Mouse (Mus musculus): ENCODE results near the gene Zdhhc12. TPM values are rescaled to one million over a fixed set of nuclear protein-coding genes. Genes with fewer than 3 reads are reported as not detected.
A peak's percentile ranks its signal among the peaks of the same experiment; 100 is the strongest.

Zdhhc12 gene
- total and polyA plus RNA-seq, 3 experiments, result 2.8 to 15.8 (median 3.6) TPM

- intact Hi-C loops (cut with DNase I), result no loop called here
Measured at GRCm38 (mm10) chr2:30062249-30063093, 31.0 kb downstream of the Zdhhc12 start.

GRCm38 (mm10) chr2:30061215-30062166, 32.0 kb downstream of the Zdhhc12 start:
- TF ChIP-seq POLR2A (IDR thresholded peaks at IDR 0.05; ENCODE audit: insufficient read depth, low read depth, low read length) (no peak), EP300 (IDR thresholded peaks at IDR 0.05; ENCODE audit: insufficient read depth, low read depth, low read length) (no peak), CTCF (IDR thresholded peaks at IDR 0.05) (no peak)
- no peaks in the 10 kb centered on the region for H3K27me3 ChIP-seq (ENCODE audit: control insufficient read depth, insufficient read depth, low read length)
- no peaks in the 10 kb centered on the region for H3K79me2 ChIP-seq (replicated peaks; ENCODE audit: control insufficient read depth, insufficient read depth, low read length)
- peak overlapping the region; percentile 74 for H3K4me3 ChIP-seq
- WGBS, result 12% methylated on average over 37 of the region's 37 CpGs
- peak; percentile 49 to 60 for DNase-seq
- intact Hi-C loops (cut with DNase I), result no loop called here
- H3K4me1 ChIP-seq (ENCODE audit: control insufficient read depth, insufficient read depth, low read length), result peaks cover 8% of the 10 kb centered on the region
- H3K27ac ChIP-seq, result peak overlapping the region; percentile 82
- H3K36me3 ChIP-seq (ENCODE audit: control insufficient read depth, insufficient read depth, low read length), result no peaks in the 10 kb centered on the region
- peak overlapping the region; percentile 95 for H3K9ac ChIP-seq (ENCODE audit: low read depth, low read length)

More at GRCm38 (mm10) chr2:30062249-30063093, 31.0 kb downstream of the Zdhhc12 start:
- peaks cover 2% of the 10 kb centered on the region; the same call in 1 of the 2 replicates for H3K79me2 ChIP-seq (replicated peaks; ENCODE audit: control insufficient read depth, insufficient read depth, low read length)
- peak; percentile 76 to 81 for DNase-seq
- H3K36me3 ChIP-seq (ENCODE audit: control insufficient read depth, insufficient read depth, low read length), result peaks cover under 1% of the 10 kb centered on the region; the same call in 1 of the 2 replicates
- TF ChIP-seq EP300 (IDR thresholded peaks at IDR 0.05; ENCODE audit: insufficient read depth, low read depth, low read length), result peak; percentile 63; the same call in 1 of the 2 replicates
- peak; percentile 65 for TF ChIP-seq POLR2A (IDR thresholded peaks at IDR 0.05; ENCODE audit: insufficient read depth, low read depth, low read length)
- TF ChIP-seq CTCF (IDR thresholded peaks at IDR 0.05), result peak; percentile 20; the same call in 1 of the 2 replicates
- H3K9ac ChIP-seq (ENCODE audit: low read depth, low read length), result peak overlapping the region; percentile 95
- H3K4me1 ChIP-seq (ENCODE audit: control insufficient read depth, insufficient read depth, low read length), result peaks cover 8% of the 10 kb centered on the region
- under 1% methylated on average over 40 of the region's 40 CpGs for WGBS
- H3K4me3 ChIP-seq, result peak overlapping the region; percentile 74
- no peaks in the 10 kb centered on the region for H3K27me3 ChIP-seq (ENCODE audit: control insufficient read depth, insufficient read depth, low read length)
- peak overlapping the region; percentile 82 for H3K27ac ChIP-seq

- intact Hi-C loops (cut with DNase I), result no loop called here
- no peak for DNase-seq
- no peaks in the 10 kb centered on the region for H3K79me2 ChIP-seq (replicated peaks; ENCODE audit: control insufficient read depth, insufficient read depth, low read length)
- no peak overlapping the region for H3K9ac ChIP-seq (ENCODE audit: low read depth, low read length)
- TF ChIP-seq EP300 (IDR thresholded peaks at IDR 0.05; ENCODE audit: insufficient read depth, low read depth, low read length) (no peak), POLR2A (IDR thresholded peaks at IDR 0.05; ENCODE audit: insufficient read depth, low read depth, low read length) (no peak), CTCF (IDR thresholded peaks at IDR 0.05) (no peak)
- H3K27ac ChIP-seq, result no peak overlapping the region
- no peak overlapping the region for H3K4me3 ChIP-seq
- no peaks in the 10 kb centered on the region for H3K27me3 ChIP-seq (ENCODE audit: control insufficient read depth, insufficient read depth, low read length)
- H3K36me3 ChIP-seq (ENCODE audit: control insufficient read depth, insufficient read depth, low read length), result no peaks in the 10 kb centered on the region
- 74% methylated on average over 5 of the region's 5 CpGs for WGBS
- H3K4me1 ChIP-seq (ENCODE audit: control insufficient read depth, insufficient read depth, low read length), result peaks cover 7% of the 10 kb centered on the region
Measured at GRCm38 (mm10) chr2:30058418-30058817, 35.0 kb downstream of the Zdhhc12 start.

GRCm38 (mm10) chr2:30057223-30057904, 36.1 kb downstream of the Zdhhc12 start, which contains the start of gene Set:
TSS of gene Set (plus strand) at chr2:30057378.
- intact Hi-C loops (cut with DNase I), result no loop called here
- no peak within 1 kb of the TSS for H3K9ac ChIP-seq (ENCODE audit: low read depth, low read length)
- no peaks in the 10 kb centered on the region for H3K36me3 ChIP-seq (ENCODE audit: control insufficient read depth, insufficient read depth, low read length)
- peaks cover 1% of the 10 kb centered on the region; the same call in 1 of the 2 replicates for H3K4me1 ChIP-seq (ENCODE audit: control insufficient read depth, insufficient read depth, low read length)
- no peaks in the 10 kb centered on the region for H3K27me3 ChIP-seq (ENCODE audit: control insufficient read depth, insufficient read depth, low read length)
- WGBS, result 51% methylated on average over 12 of the region's 12 CpGs
- no peak within 1 kb of the TSS for H3K4me3 ChIP-seq
- no peaks in the 10 kb centered on the region for H3K79me2 ChIP-seq (replicated peaks; ENCODE audit: control insufficient read depth, insufficient read depth, low read length)
- H3K27ac ChIP-seq, result no peak within 1 kb of the TSS
- no peak for TF ChIP-seq CTCF (IDR thresholded peaks at IDR 0.05)
- no peak for TF ChIP-seq EP300 (IDR thresholded peaks at IDR 0.05; ENCODE audit: insufficient read depth, low read depth, low read length)
- TF ChIP-seq POLR2A (IDR thresholded peaks at IDR 0.05; ENCODE audit: insufficient read depth, low read depth, low read length), result no peak
- DNase-seq, result no peak

GRCm38 (mm10) chr2:30056736-30057135, 36.7 kb downstream of the Zdhhc12 start:
- Histone ChIP-seq H3K27ac (no peak overlapping the region), H3K9ac (ENCODE audit: low read depth, low read length) (no peak overlapping the region), H3K4me1 (ENCODE audit: control insufficient read depth, insufficient read depth, low read length) (peaks cover 1% of the 10 kb centered on the region; the same call in 1 of the 2 replicates), H3K36me3 (ENCODE audit: control insufficient read depth, insufficient read depth, low read length) (no peaks in the 10 kb centered on the region), H3K27me3 (ENCODE audit: control insufficient read depth, insufficient read depth, low read length) (no peaks in the 10 kb centered on the region), H3K79me2 (replicated peaks; ENCODE audit: control insufficient read depth, insufficient read depth, low read length) (no peaks in the 10 kb centered on the region), H3K4me3 (no peak overlapping the region)
- 76% methylated on average over 3 of the region's 3 CpGs for WGBS
- intact Hi-C loops (cut with DNase I), result no loop called here
- TF ChIP-seq CTCF (IDR thresholded peaks at IDR 0.05) (no peak), POLR2A (IDR thresholded peaks at IDR 0.05; ENCODE audit: insufficient read depth, low read depth, low read length) (no peak), EP300 (IDR thresholded peaks at IDR 0.05; ENCODE audit: insufficient read depth, low read depth, low read length) (no peak)
- no peak for DNase-seq
